ENCODE assay signal across 10 mouse cellular contexts in the genomic region with DNA sequence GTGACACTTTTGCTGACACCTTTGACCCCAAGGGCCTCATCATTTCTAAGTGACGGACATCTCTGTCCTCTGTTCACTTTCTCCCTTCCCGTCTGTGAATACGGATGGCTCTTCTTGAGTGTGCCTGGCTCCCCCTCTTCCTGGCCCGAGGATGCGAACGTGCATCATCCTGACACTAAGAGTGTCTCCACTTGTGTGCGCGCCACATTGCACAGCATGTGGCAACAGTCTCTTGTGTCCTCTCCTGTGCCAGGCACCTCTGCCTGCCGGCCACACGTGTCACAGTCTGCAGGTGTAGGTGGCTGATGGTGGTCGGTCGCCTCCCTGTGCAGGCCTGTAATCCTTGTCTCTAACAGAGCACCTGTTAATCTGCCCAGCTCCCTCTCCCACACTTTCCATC. TPM values are rescaled to one million over a fixed set of nuclear protein-coding genes. Genes with fewer than 3 reads are reported as not detected.
DNase-seq lines count a peak whose midpoint lies in the region; ATAC-seq and TF ChIP-seq lines count a peak whose summit lies in the region.
"Had no signal": no experiment of that assay in that cellular context is flagged by ENCODE, and none has a peak within 500 bp of the region (broad histone marks: within the 10 kb centered on the region; RNA-seq: fewer than 3 reads in every experiment).

No protein-coding gene starts in this region.

- TF ChIP-seq CTCF in left cerebral cortex, adult 2 months (IDR thresholded peaks at IDR 0.05): no peak

- ATAC-seq in embryonic facial prominence, embryonic 13.5 days (ENCODE audit: insufficient number of reproducible peaks, insufficient read depth, low FRiP score, low TSS enrichment, low read depth): peak; percentile 8; the same call in 1 of the 2 replicates
- ATAC-seq in intestine, embryonic 15.5 days: no peak
- ATAC-seq in frontal cortex, adult (ENCODE audit: low TSS enrichment): no peak

- 55% methylated on average over 12 of the region's 12 CpGs for WGBS in embryonic facial prominence, embryonic 13.5 days
- WGBS in intestine, embryonic 15.5 days: 52% methylated on average over 12 of the region's 12 CpGs

- H3K4me1 ChIP-seq in embryonic facial prominence, embryonic 13.5 days: peaks cover 20% of the 10 kb centered on the region
- H3K4me1 ChIP-seq in intestine, embryonic 15.5 days (replicated peaks): peaks cover 31% of the 10 kb centered on the region

- intact Hi-C loops in left cerebral cortex, adult 2 months (cut with DNase I): no loop called here
- intact Hi-C loops in left cerebral cortex, postnatal 10 days (cut with DNase I): no loop called here

- H3K9ac ChIP-seq in embryonic facial prominence, embryonic 13.5 days: peak overlapping the region; percentile 28; the same call in 1 of the 2 replicates
- H3K9ac ChIP-seq in intestine, embryonic 15.5 days: no peak overlapping the region

- peak overlapping the region; percentile 39; the same call in 1 of the 2 replicates for H3K4me2 ChIP-seq in embryonic facial prominence, embryonic 13.5 days
- peak overlapping the region; percentile 17; the same call in 1 of the 2 replicates for H3K4me2 ChIP-seq in intestine, embryonic 15.5 days (replicated peaks)

- H3K27ac ChIP-seq in left cerebral cortex, adult 2 months: peak overlapping the region; percentile 25
- peak overlapping the region; percentile 79 for H3K27ac ChIP-seq in embryonic facial prominence, embryonic 13.5 days
- peak overlapping the region; percentile 52 for H3K27ac ChIP-seq in intestine, embryonic 15.5 days
- H3K27ac ChIP-seq: macrophage had no signal

- peak in 1 of 2 experiments; percentile 24 for DNase-seq in left cerebral cortex, adult 2 months (ENCODE audit: extremely low spot score in 1 of 2, low spot score in 2 of 2)
- no peak for DNase-seq in left cerebral cortex, postnatal 10 days (ENCODE audit: extremely low spot score in 1 of 2, low spot score in 2 of 2)
- peak; percentile 31 for DNase-seq in neural tube, embryonic 10.5 days (ENCODE audit: extremely low spot score, low spot score)
- no peak for DNase-seq in spleen, adult 18-20 months
- DNase-seq in cerebellum, postnatal 4 days (ENCODE audit: low spot score in 2 of 2): no peak
- DNase-seq: heart, postnatal 14 days had no signal

- peaks cover 20% of the 10 kb centered on the region for H3K36me3 ChIP-seq in embryonic facial prominence, embryonic 13.5 days
- no peaks in the 10 kb centered on the region for H3K36me3 ChIP-seq in intestine, embryonic 15.5 days

- H3K9me3 ChIP-seq in embryonic facial prominence, embryonic 13.5 days: no peaks in the 10 kb centered on the region
- no peaks in the 10 kb centered on the region for H3K9me3 ChIP-seq in intestine, embryonic 15.5 days

- H3K4me3 ChIP-seq in left cerebral cortex, adult 2 months: no peak overlapping the region
- H3K4me3 ChIP-seq in embryonic facial prominence, embryonic 13.5 days: no peak overlapping the region
- H3K4me3 ChIP-seq in intestine, embryonic 15.5 days (replicated peaks): no peak overlapping the region

- no peaks in the 10 kb centered on the region for H3K27me3 ChIP-seq in embryonic facial prominence, embryonic 13.5 days
- H3K27me3 ChIP-seq in intestine, embryonic 15.5 days (replicated peaks): no peaks in the 10 kb centered on the region

RNA-seq across cellular contexts. Expression of a gene that starts 2.4 kb away (rescaled TPM):
- 100 to 1,000 TPM; 406 to 416 TPM for total RNA-seq in left cerebral cortex, adult 2 months (2021)
- 100 to 1,000 TPM; 525 to 527 TPM for total RNA-seq in left cerebral cortex, postnatal 10 days (2021)
- polyA plus RNA-seq in embryonic facial prominence, embryonic 13.5 days (2015; fragmentation: Nextera tagmentation; extraction: Ambion mirVana): 135 and 142 TPM in 2 replicates
- 39.9 and 44.1 TPM in 2 replicates for polyA plus RNA-seq in intestine, embryonic 15.5 days (2015; fragmentation: Nextera tagmentation; extraction: Ambion mirVana)

RNA-seq across cellular contexts. Expression of a gene that starts 23.7 kb away (rescaled TPM):
- total RNA-seq in left cerebral cortex, adult 2 months (2021): 100 to 1,000 TPM in 1 of 2 experiments, 10 to 100 TPM in 1; 94.0 to 113 TPM
- total RNA-seq in left cerebral cortex, postnatal 10 days (2021): 10 to 100 TPM; 84.2 to 85.7 TPM
- 145 and 150 TPM in 2 replicates for polyA plus RNA-seq in embryonic facial prominence, embryonic 13.5 days (2015; fragmentation: Nextera tagmentation; extraction: Ambion mirVana)
- polyA plus RNA-seq in intestine, embryonic 15.5 days (2015; fragmentation: Nextera tagmentation; extraction: Ambion mirVana): 154 and 182 TPM in 2 replicates

RNA-seq across cellular contexts. Expression of a gene that starts 23.8 kb away (rescaled TPM):
- total RNA-seq in left cerebral cortex, adult 2 months (2021): 10 to 100 TPM; 40.7 to 45.6 TPM
- 10 to 100 TPM; 37.9 to 39.8 TPM for total RNA-seq in left cerebral cortex, postnatal 10 days (2021)
- 43.4 and 46.5 TPM in 2 replicates for polyA plus RNA-seq in embryonic facial prominence, embryonic 13.5 days (2015; fragmentation: Nextera tagmentation; extraction: Ambion mirVana)
- polyA plus RNA-seq in intestine, embryonic 15.5 days (2015; fragmentation: Nextera tagmentation; extraction: Ambion mirVana): 22.7 and 24.8 TPM in 2 replicates

RNA-seq across cellular contexts. Expression of a gene that starts 26.4 kb away (rescaled TPM):
- total RNA-seq in left cerebral cortex, adult 2 months (2021): 1 to 10 TPM; 2.9 to 3.8 TPM
- 1 to 10 TPM; 2.8 to 3.0 TPM for total RNA-seq in left cerebral cortex, postnatal 10 days (2021)
- polyA plus RNA-seq in embryonic facial prominence, embryonic 13.5 days (2015; fragmentation: Nextera tagmentation; extraction: Ambion mirVana): 13.2 and 16.4 TPM in 2 replicates
- polyA plus RNA-seq in intestine, embryonic 15.5 days (2015; fragmentation: Nextera tagmentation; extraction: Ambion mirVana): 30.7 and 32.1 TPM in 2 replicates

RNA-seq across cellular contexts. Expression of a gene that starts 31.3 kb away (rescaled TPM):
- 100 to 1,000 TPM; 170 to 181 TPM for total RNA-seq in left cerebral cortex, adult 2 months (2021)
- 10 to 100 TPM; 74.8 to 82.8 TPM for total RNA-seq in left cerebral cortex, postnatal 10 days (2021)
- polyA plus RNA-seq in embryonic facial prominence, embryonic 13.5 days (2015; fragmentation: Nextera tagmentation; extraction: Ambion mirVana): 24.7 and 26.4 TPM in 2 replicates
- 10.8 and 10.9 TPM in 2 replicates for polyA plus RNA-seq in intestine, embryonic 15.5 days (2015; fragmentation: Nextera tagmentation; extraction: Ambion mirVana)

Comparison
In these comparisons a context has a peak if more than half of its experiments do, and no peak if none do; other contexts are left out.
1. H3K27ac ChIP-seq: peak in every context shown above with its lines; median percentile 79 in embryonic facial prominence, embryonic 13.5 days; 52 in intestine, embryonic 15.5 days; 25 in left cerebral cortex, adult 2 months.